Mouse (Mus musculus) small intestine, adult 2 months (tissue): ENCODE measurements around the gene Atpaf2. TPM values are rescaled to one million over a fixed set of nuclear protein-coding genes. Genes with fewer than 3 reads are reported as not detected.

Experiments
- H3K27ac ChIP-seq: fragments of 200-500 bp; 2 replicates; pipeline ENCODE4 v1.5.1; 2012; ENCODE audit warnings: low read depth, low read length, control low read depth, inconsistent platforms; ENCODE audit not compliant: insufficient read depth
- H3K27me3 ChIP-seq: fragments of 200-500 bp; 2 replicates; pipeline ENCODE4 v1.6.1; 2012; ENCODE audit warnings: mild to moderate bottlenecking, moderate library complexity, low read length, inconsistent platforms; ENCODE audit not compliant: control insufficient read depth, insufficient read depth
- H3K36me3 ChIP-seq: fragments of 200-500 bp; 2 replicates; pipeline ENCODE4 v1.6.1; 2012; ENCODE audit warnings: mild to moderate bottlenecking, low read length, control low read depth, inconsistent platforms; ENCODE audit not compliant: control insufficient read depth, insufficient read depth
- H3K4me1 ChIP-seq: fragments of 200-500 bp; 2 replicates; pipeline ENCODE4 v1.6.1; 2012; ENCODE audit warnings: low read length, inconsistent platforms, mixed read lengths; ENCODE audit not compliant: control insufficient read depth, insufficient read depth, insufficient read length
- H3K4me3 ChIP-seq: fragments of 200-500 bp; 2 replicates; pipeline ENCODE4 v1.5.1; 2012; ENCODE audit warnings: low read depth, mild to moderate bottlenecking, control low read depth, inconsistent platforms, low read length, moderate library complexity
- CTCF ChIP-seq: fragments of 200-500 bp; IDR thresholded peaks from 2 replicates; pipeline ENCODE4 v1.5.1; 2012; ENCODE audit warnings: low read depth, mild to moderate bottlenecking, control low read depth, inconsistent platforms, low read length, moderate library complexity, mixed read lengths; ENCODE audit not compliant: insufficient replicate concordance, insufficient read length; ENCODE audit errors: extremely low read depth
- POLR2A ChIP-seq: fragments of 200-500 bp; IDR thresholded peaks from 2 replicates; pipeline ENCODE4 v1.6.1; 2012; ENCODE audit warnings: low read depth, mild to moderate bottlenecking, control low read depth, inconsistent platforms, low read length, moderate library complexity
- WGBS: fragments of 180-500 bp; shearing (Covaris S2); methylation state at CpG from one replicate; pipeline ENCODE4 v1.1.7; 2018; 5-methylcytosine and 5-hydroxymethylcytosine counted together
- polyA plus RNA-seq: library from polyadenylated mRNA; depleted of rRNA; stranded (reverse); fragments of >200 nt; gene quantifications from 2 replicates; pipeline ENCODE4 v1.2.3, GENCODE M21; 2012

Atpaf2 gene
- polyA plus RNA-seq, 1 experiment: 29.7 TPM

DNA sequence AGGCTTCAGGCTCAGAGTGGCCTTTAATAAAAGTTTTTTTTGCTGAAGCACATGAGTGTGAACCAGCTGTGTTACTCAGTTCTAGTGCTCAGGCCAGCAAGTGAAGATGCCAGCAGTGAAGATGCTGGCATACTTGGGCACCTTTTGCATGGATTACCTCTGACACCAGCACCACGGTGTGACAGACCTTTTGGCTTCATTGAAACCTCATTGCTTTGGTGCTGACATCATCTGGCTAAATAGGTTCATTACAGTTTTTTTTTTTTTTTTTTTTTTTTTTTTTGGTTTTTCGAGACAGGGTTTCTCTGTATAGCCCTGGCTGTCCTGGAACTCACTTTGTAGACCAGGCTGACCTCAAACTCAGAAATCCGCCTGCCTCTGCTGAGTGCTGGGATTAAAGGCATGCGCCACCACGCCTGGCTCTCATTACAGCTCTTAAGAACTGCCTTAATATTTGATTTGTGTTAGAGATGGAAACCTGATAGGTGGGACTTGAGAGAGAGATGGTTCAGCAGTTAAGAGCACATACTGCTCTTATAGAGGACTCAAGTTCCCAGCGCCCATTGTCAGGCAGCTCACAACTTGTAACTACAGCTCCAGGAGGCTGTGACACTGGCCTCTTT is 3.9 kb upstream of the Atpaf2 start:
- no peak overlapping the region for H3K4me3 ChIP-seq
- peaks cover 2% of the 10 kb centered on the region; the same call in 1 of the 2 replicates for H3K36me3 ChIP-seq
- H3K27ac ChIP-seq: no peak overlapping the region
- TF ChIP-seq POLR2A: no peak
- no peak for TF ChIP-seq CTCF
- peaks cover 6% of the 10 kb centered on the region; the same call in 1 of the 2 replicates for H3K4me1 ChIP-seq
- no peaks in the 10 kb centered on the region for H3K27me3 ChIP-seq
- 65% methylated on average over 6 of the region's 6 CpGs for WGBS

- TF ChIP-seq CTCF (no peak), POLR2A (no peak)
- Histone ChIP-seq H3K27me3 (no peaks in the 10 kb centered on the region), H3K4me1 (peaks cover 3% of the 10 kb centered on the region; the same call in 1 of the 2 replicates), H3K4me3 (peak overlapping the region; percentile 84), H3K27ac (peak overlapping the region; percentile 77), H3K36me3 (no peaks in the 10 kb centered on the region)
- 4% methylated on average over 6 of the region's 6 CpGs for WGBS
Measured at GRCm38 (mm10) chr11:60418473-60418803, 181 bp upstream of the Atpaf2 start.

GRCm38 (mm10) chr11:60416963-60417716 is 1.1 kb downstream of the Atpaf2 start, which contains the start of gene Gid4:
Gid4 (plus strand) TSS chr11:60417145.
- Histone ChIP-seq H3K27ac (peak within 1 kb of the TSS; percentile 77), H3K36me3 (no peaks in the 10 kb centered on the region), H3K4me1 (peaks cover 2% of the 10 kb centered on the region; the same call in 1 of the 2 replicates), H3K4me3 (peak within 1 kb of the TSS; percentile 84), H3K27me3 (no peaks in the 10 kb centered on the region)
- WGBS: under 1% methylated on average over 78 of the region's 81 CpGs
- TF ChIP-seq CTCF (no peak), POLR2A (peak; percentile 46; the same call in 1 of the 2 replicates)

- 1% methylated on average over 21 of the region's 21 CpGs for WGBS
- Histone ChIP-seq H3K4me1 (peaks cover 2% of the 10 kb centered on the region; the same call in 1 of the 2 replicates), H3K36me3 (no peaks in the 10 kb centered on the region), H3K27me3 (no peaks in the 10 kb centered on the region), H3K27ac (peak overlapping the region; percentile 31; the same call in 1 of the 2 replicates), H3K4me3 (peak overlapping the region; percentile 78)
- TF ChIP-seq POLR2A (no peak), CTCF (no peak)
Measured at GRCm38 (mm10) chr11:60416590-60416962, 1.7 kb downstream of the Atpaf2 start.

DNA sequence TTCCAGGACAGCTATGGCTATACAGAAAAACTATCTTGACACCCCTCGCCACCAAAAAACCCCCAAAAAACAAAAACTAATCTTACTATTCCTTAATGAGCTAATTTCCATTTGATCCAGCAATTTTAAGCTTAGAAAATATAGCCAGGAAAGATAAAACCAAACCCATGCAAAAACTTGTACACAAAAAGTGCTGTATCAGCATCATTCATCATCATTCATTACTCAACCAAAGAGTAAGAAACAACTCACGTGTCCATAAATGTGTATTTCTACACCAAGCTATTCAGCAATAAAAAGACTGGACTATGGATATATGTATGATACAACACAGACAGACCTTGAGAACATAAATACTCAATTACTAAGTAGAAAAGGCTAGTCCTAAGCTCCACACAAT is 5.3 kb downstream of the Atpaf2 start:
- Histone ChIP-seq H3K27me3 (no peaks in the 10 kb centered on the region), H3K36me3 (peaks cover 13% of the 10 kb centered on the region), H3K4me1 (peaks cover 2% of the 10 kb centered on the region; the same call in 1 of the 2 replicates), H3K4me3 (no peak overlapping the region), H3K27ac (no peak overlapping the region)
- TF ChIP-seq POLR2A: no peak
- no peak for TF ChIP-seq CTCF
- 85% methylated on average over 2 of the region's 2 CpGs for WGBS

GRCm38 (mm10) chr11:60412173-60412572 is 6.1 kb downstream of the Atpaf2 start:
- Histone ChIP-seq H3K4me1 (peaks cover 2% of the 10 kb centered on the region; the same call in 1 of the 2 replicates), H3K36me3 (peaks cover 18% of the 10 kb centered on the region), H3K4me3 (no peak overlapping the region), H3K27ac (no peak overlapping the region), H3K27me3 (no peaks in the 10 kb centered on the region)
- no peak for TF ChIP-seq CTCF
- WGBS: 2% methylated on average over 3 of the region's 3 CpGs

DNA sequence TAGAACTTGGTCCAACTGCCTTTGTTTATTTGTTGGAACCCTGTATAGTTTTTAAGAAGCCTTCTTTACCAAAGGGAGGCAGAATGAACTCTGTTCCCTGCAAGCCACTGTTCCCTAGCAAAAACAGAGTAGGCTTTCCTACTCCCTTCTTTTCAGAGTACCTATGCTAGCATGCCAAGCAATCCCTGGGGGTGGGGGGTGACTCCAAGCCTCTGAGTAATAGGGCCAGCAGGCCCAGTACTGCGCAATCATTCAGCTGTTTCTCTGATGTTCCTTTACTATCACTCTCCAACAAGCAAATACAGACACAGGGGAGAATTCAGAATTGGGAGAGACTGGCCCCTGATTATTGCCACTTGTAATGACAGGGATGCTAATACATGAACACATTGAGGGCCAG is 11.7 kb downstream of the Atpaf2 start:
- no peaks in the 10 kb centered on the region for H3K27me3 ChIP-seq
- peaks cover 57% of the 10 kb centered on the region for H3K36me3 ChIP-seq
- WGBS: 100% methylated on average over 1 of the region's 1 CpGs
- H3K4me3 ChIP-seq: no peak overlapping the region
- TF ChIP-seq CTCF (no peak), POLR2A (no peak)
- H3K27ac ChIP-seq: no peak overlapping the region
- no peaks in the 10 kb centered on the region for H3K4me1 ChIP-seq
